Mouse (Mus musculus): Measurements from ENCODE around the gene Stk16. TPM values are rescaled to one million over a fixed set of nuclear protein-coding genes. Genes with fewer than 3 reads are reported as not detected.

The Stk16 gene
- 10 to 100 TPM; 31.8 to 40.3 TPM for total RNA-seq (2021)
- long read RNA-seq, experiment 1, transcript Stk16-201 (8 exons, 2,876 nt): major isoform, 22 of 34 reads
- long read RNA-seq, experiment 1, partial matches to known transcripts: 0 of 34 reads
- long read RNA-seq, experiment 1, other reads (novel, unspliced or antisense): 9 of 34 reads
- long read RNA-seq, experiment 2, transcript Stk16-201 (8 exons, 2,876 nt): major isoform, 24 of 35 reads
- long read RNA-seq, experiment 2, partial matches to known transcripts: 2 of 35 reads
- long read RNA-seq, experiment 2, other reads (novel, unspliced or antisense): 6 of 35 reads

GRCm38 (mm10) chr1:75210136-75211087 is at the start of gene Stk16, which contains the start of gene Glb1l:
Gene Stk16, plus strand, starts transcription at chr1:75210838.
Gene Glb1l, minus strand, starts transcription at chr1:75210813.
- DNase-seq: peak; percentile 96

- no peak for DNase-seq
Observed at GRCm38 (mm10) chr1:75168093-75168471, 42.6 kb upstream of the Stk16 start.

- DNase-seq: peak; percentile 97
Observed at GRCm38 (mm10) chr1:75168472-75169464, 41.9 kb upstream of the Stk16 start, which contains the start of gene Zfand2b. Gene Zfand2b, plus strand, starts transcription at chr1:75168646.

GRCm38 (mm10) chr1:75179334-75180104 is 31.1 kb upstream of the Stk16 start:
- peak; percentile 67 for DNase-seq

- peak; percentile 83 for DNase-seq
Observed at GRCm38 (mm10) chr1:75180105-75180590, 30.5 kb upstream of the Stk16 start, which contains the start of gene Abcb6. Gene Abcb6, minus strand, starts transcription at chr1:75180392.

DNA sequence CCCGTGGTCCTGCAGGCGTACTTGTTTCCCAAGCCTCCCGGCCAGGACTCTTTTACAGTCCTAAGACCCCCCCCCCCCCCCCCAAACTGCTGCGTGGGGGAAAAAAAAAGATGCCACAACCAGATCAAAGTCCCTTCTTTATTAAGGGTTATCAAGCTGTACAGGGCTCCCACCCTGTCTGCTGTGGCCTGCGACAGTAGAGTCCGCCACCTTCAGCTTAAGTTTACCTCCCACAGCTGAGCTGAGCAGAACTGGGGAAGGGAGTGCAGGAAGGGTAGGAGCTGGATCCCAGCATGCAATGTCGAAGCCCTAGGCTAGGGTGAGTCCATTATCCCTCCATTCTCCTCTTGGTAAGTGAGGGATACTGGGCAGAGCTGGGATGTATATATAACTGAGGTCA is 29.9 kb upstream of the Stk16 start:
- no peak for DNase-seq

DNA sequence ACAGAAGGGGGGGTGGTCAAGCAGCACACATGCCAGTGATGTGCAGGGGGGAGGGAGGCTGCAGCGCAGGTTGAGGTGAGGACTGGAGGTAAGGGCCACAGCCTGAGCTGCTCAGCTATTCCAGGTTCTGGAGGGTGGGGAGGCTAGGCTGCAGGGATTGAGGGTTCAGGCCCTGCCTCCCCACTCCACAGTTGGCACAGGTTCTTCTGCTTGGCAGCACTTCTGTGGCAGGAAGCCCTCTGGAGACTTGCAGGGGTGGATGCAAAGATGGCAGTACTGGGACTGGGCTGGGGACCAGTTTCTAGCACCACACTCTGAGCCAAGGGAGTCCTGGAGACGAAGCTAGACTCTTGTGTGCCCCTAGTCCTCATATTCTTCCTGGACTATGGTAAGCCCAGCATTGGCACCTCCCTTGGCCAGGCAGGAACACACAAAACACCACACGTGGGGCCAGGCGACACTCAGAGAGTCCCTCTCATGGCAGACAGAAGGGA is 29.2 kb upstream of the Stk16 start:
- DNase-seq: no peak

GRCm38 (mm10) chr1:75182160-75182559 is 28.5 kb upstream of the Stk16 start:
- no peak for DNase-seq

DNA sequence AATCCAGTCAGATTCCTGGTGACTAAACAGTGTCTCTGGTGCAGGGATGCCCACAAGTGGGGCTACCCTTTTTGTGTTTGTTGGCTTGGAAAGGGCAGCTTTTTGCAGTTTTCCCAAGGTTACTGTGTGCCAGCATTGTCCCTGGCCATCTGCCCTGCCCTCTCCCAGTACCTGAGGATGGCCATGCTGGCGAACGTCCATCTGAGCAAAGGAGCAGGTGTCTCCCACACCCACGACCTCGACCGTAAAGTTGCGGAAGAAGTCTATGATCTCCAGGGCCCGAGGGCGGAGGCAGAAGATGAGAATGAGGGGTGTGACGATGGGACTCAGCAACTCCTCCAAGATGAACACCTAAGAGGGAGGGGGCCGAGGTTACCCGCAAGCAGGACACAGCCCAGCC is 25.1 kb upstream of the Stk16 start:
- DNase-seq: no peak

DNA sequence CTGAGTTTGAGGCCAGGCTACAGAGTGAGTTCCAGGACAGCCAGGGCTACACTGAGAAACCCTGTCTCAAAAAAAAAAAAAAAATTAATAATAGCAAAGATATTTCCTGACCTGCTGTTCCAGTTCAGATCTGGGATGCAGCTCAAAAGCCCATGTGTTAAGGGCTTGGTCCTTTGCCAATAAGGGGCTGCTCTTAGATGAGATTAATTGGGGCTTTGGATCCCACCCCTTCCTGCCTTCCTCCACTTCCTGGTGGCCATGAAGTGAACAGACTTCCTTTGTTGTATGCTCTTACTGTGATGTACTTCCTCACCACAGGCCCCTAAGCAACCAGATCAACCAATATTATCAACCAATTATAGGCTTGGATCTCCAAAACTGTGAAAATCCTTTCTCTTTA is 23.5 kb upstream of the Stk16 start:
- DNase-seq: no peak

- DNase-seq: no peak
Observed at GRCm38 (mm10) chr1:75187914-75188483, 22.6 kb upstream of the Stk16 start.

GRCm38 (mm10) chr1:75190577-75190976 is 20.1 kb upstream of the Stk16 start:
- DNase-seq: no peak

GRCm38 (mm10) chr1:75191258-75191621 is 19.4 kb upstream of the Stk16 start:
- no peak for DNase-seq

GRCm38 (mm10) chr1:75191622-75192402 is 18.8 kb upstream of the Stk16 start, which contains the start of the genes Ankzf1 and Atg9a:
Gene Ankzf1, plus strand, starts transcription at chr1:75192151.
Gene Atg9a, minus strand, starts transcription at chr1:75192196.
- peak; percentile 82 for DNase-seq

DNA sequence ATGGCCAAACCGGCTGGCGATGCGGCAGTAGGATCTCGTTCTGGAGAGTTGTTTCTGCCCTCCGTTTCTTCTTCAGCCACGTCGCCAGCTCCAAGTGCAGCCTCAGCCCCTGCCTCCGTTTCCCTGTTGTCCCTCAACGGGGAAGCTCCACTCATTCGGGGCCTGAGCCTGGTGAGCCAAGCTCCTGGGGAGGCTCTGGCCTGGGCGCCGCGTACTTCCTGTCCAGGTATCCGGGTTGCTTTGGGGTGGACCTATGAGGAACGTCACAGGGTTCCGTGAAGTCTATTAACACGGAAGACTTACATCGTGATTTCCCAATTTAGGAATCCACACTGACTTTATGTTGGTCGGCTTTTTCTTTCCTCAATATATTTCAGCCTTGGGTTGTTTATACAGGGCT is 18.2 kb upstream of the Stk16 start:
- DNase-seq: no peak

DNA sequence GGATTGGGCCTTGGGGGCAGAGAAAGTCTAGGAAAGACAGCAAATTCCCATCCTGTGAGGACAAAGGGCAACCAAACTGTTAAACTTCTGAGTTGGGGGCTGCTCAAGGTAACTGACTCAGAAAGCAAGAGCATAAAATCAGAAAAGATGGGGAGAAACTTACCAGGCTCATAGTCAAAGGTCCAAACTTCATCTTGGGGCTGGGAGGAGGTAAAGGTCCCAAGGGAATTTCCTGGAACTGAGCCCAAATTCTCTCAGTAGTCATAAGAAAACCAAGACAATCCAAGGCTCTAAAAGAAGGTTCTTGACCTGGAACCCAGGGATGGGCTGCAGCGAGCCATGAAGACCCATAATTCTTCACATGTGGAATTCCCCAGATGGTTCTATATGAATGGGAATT is 9.4 kb upstream of the Stk16 start:
- DNase-seq: no peak

DNA sequence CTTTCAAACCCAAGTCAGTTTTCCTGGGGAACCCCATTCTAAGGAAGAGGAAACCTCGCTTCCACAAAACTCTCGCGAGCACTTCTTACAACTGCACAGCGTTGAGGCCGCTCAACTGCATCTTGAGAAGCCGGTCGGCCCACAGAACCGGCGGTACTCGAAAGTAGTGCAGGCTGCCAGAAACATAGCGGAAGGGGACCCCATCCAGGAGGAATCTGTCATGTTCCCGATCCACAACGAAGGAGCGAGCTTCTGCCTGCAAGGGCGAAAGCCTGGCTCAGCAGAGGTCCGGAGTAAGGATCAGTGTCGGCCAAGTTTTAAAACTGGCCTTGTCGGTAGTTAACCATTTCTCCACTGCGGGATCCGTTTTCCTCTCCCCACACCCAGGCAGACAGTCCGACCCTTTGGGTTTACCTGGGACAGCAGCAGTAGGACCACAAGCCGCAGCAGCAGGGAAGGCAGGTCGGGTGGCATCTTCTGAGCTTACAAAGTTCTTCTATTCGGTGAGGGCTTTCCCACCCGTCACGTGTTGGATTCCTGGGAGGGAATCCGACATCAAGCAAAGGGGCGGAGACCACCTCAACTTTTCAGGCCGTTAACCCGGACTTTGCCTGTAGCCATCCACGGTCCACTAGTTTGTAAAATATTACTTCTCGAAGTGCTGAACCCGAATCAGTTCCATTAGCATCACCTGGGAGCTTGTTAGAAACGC is 1.5 kb upstream of the Stk16 start:
- peak; percentile 37 for DNase-seq

DNA sequence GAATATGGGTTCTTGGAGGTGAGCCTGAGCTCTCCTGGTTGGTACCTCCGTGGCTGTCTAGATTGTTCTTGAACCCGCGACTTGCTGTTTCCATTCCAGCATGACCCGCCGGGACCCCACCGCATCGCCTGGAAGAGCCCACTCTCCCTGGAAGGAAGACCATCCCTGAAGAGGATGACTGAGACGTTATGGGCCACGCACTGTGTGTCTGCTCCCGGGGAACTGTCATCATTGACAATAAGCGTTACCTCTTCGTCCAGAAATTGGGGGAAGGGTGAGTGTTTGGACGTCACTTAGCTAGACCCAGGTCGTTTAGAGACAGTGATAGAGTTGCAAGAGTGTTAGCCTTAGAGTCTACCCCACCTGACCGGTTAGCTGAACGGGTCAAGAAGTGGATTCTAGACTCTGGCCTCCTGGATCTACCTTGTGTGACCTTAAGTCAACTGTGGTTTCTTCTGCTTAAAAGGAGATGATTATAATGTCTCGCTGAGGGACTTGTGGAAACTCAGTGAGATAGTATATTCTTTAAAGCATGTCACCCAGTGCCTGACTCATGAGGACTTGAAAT is 587 bp downstream of the Stk16 start:
- no peak for DNase-seq

All from gastrocnemius, postnatal 10 days (tissue).